Mouse (Mus musculus) neural tube, embryonic 11.5 days (tissue): ENCODE results near the gene Rbfox2. TPM values are rescaled to one million over a fixed set of nuclear protein-coding genes. Genes with fewer than 3 reads are reported as not detected.
"Not testable (repeated sequence)": the region's sequence is repeated elsewhere in the genome, so short reads cannot be mapped to it uniquely, and the experiment has no call there.

Experiments used
- ATAC-seq: fragments of 200-750 bp; cut with Nextera tagmentation; 2 replicates; pipeline ENCODE4 v1.8.0; 2017; ENCODE audit warnings: moderate number of reproducible peaks, mild to moderate bottlenecking, moderate TSS enrichment, moderate library complexity; ENCODE audit not compliant: insufficient read depth, low FRiP score, low TSS enrichment
- DNase-seq: peaks from one replicate; pipeline ENCODE4 v3.0.0-alpha.2; 2015; ENCODE audit warnings: low spot score
- H3K27ac ChIP-seq: fragments of 300-500 bp; sonication (generic); 2 replicates; pipeline ENCODE4 v1.5.1; 2014; ENCODE audit warnings: low read depth, mild to moderate bottlenecking, low read length
- H3K27me3 ChIP-seq: fragments of 300-500 bp; sonication (generic); 2 replicates; pipeline ENCODE4 v1.6.1; 2014; ENCODE audit warnings: mild to moderate bottlenecking, low read length, mixed read lengths; ENCODE audit not compliant: control insufficient read depth, insufficient read depth
- H3K36me3 ChIP-seq: fragments of 300-500 bp; sonication (generic); 2 replicates; pipeline ENCODE4 v1.6.1; 2014; ENCODE audit warnings: mild to moderate bottlenecking, low read length, moderate library complexity, mixed read lengths; ENCODE audit not compliant: control insufficient read depth, insufficient read depth
- H3K4me1 ChIP-seq: fragments of 300-500 bp; sonication (generic); 2 replicates; pipeline ENCODE4 v1.6.1; 2014; ENCODE audit warnings: low read length, mixed read lengths; ENCODE audit not compliant: control insufficient read depth, insufficient read depth
- H3K4me2 ChIP-seq: fragments of 300-500 bp; sonication (generic); 2 replicates; pipeline ENCODE4 v1.6.1; 2014; ENCODE audit warnings: low read depth, mild to moderate bottlenecking, moderate library complexity
- H3K4me3 ChIP-seq: fragments of 300-500 bp; sonication (generic); 2 replicates; pipeline ENCODE4 v1.5.1; 2014; ENCODE audit warnings: low read depth, low read length
- H3K9ac ChIP-seq: fragments of 300-500 bp; sonication (generic); 2 replicates; pipeline ENCODE4 v1.6.1; 2014; ENCODE audit warnings: mild to moderate bottlenecking, low read length
- H3K9me3 ChIP-seq: fragments of 300-500 bp; sonication (generic); 2 replicates; pipeline ENCODE4 v1.6.1; 2016; ENCODE audit warnings: low read length; ENCODE audit not compliant: control insufficient read depth
- WGBS: fragments of 180-500 bp; shearing (Covaris S2); extraction: QIAGEN DNeasy Blood & Tissue Kit; methylation state at CpG from one replicate; pipeline ENCODE4 v1.1.7; 2014; 5-methylcytosine and 5-hydroxymethylcytosine counted together
- polyA plus RNA-seq: library from polyadenylated mRNA; unstranded; fragments of >200 nt; fragmentation: Nextera tagmentation; extraction: Ambion mirVana; gene quantifications from 2 replicates; pipeline ENCODE4 v1.2.1, GENCODE M21; 2014

Rbfox2 gene
- polyA plus RNA-seq, 1 experiment from 2014 or later, result 123 TPM

GRCm38 (mm10) chr15:77072556-77073163 lies 234.1 kb downstream of the Rbfox2 start:
- DNase-seq (no peak), ATAC-seq (no peak)
- no peak overlapping the region for H3K4me3 ChIP-seq
- no peak overlapping the region for H3K4me2 ChIP-seq
- no peak overlapping the region for H3K27ac ChIP-seq
- H3K36me3 ChIP-seq, result peaks cover 7% of the 10 kb centered on the region
- H3K9ac ChIP-seq, result no peak overlapping the region
- no peaks in the 10 kb centered on the region for H3K9me3 ChIP-seq
- no peaks in the 10 kb centered on the region for H3K27me3 ChIP-seq
- WGBS, result 70% methylated on average over 4 of the region's 4 CpGs
- H3K4me1 ChIP-seq, result no peaks in the 10 kb centered on the region

GRCm38 (mm10) chr15:77071501-77071900 lies 235.3 kb downstream of the Rbfox2 start:
- no peak overlapping the region for H3K27ac ChIP-seq
- DNase-seq (peak; percentile 64), ATAC-seq (no peak)
- H3K4me1 ChIP-seq, result no peaks in the 10 kb centered on the region
- H3K9ac ChIP-seq, result no peak overlapping the region
- H3K36me3 ChIP-seq, result peaks cover 3% of the 10 kb centered on the region; the same call in 1 of the 2 replicates
- 18% methylated on average over 10 of the region's 10 CpGs for WGBS
- H3K27me3 ChIP-seq, result no peaks in the 10 kb centered on the region
- no peak overlapping the region for H3K4me3 ChIP-seq
- H3K4me2 ChIP-seq, result no peak overlapping the region
- no peaks in the 10 kb centered on the region for H3K9me3 ChIP-seq

DNA sequence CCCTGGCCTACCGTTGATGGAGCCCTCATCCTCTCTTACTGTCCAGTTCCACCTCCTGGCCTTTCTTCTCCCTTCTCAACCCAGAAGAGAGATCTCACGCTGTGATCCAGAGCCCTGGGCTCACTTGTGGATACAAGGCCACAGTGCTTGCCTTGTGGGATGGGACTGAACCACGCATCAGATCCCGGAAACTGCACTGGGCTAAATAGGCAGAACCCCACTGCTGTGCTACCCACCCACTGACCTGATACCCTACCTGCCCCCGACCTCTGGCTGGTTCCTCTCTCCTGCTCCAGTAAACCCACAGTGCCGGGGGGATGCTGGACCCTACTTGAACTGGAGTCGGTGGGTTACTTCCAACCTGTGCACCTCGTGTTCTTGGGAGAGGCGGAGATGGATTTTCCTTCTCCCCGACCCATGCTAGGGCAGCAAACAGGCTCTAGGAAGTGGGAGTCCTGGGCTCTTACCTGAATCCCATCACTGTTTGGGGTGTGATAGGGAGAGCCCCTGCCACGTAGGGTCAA lies 236.0 kb downstream of the Rbfox2 start:
- Histone ChIP-seq H3K4me2 (no peak overlapping the region), H3K4me3 (no peak overlapping the region), H3K27ac (no peak overlapping the region), H3K4me1 (no peaks in the 10 kb centered on the region), H3K36me3 (peaks cover 3% of the 10 kb centered on the region; the same call in 1 of the 2 replicates), H3K27me3 (no peaks in the 10 kb centered on the region), H3K9ac (no peak overlapping the region), H3K9me3 (no peaks in the 10 kb centered on the region)
- no peak for ATAC-seq
- 87% methylated on average over 11 of the region's 11 CpGs for WGBS
- no peak for DNase-seq

DNA sequence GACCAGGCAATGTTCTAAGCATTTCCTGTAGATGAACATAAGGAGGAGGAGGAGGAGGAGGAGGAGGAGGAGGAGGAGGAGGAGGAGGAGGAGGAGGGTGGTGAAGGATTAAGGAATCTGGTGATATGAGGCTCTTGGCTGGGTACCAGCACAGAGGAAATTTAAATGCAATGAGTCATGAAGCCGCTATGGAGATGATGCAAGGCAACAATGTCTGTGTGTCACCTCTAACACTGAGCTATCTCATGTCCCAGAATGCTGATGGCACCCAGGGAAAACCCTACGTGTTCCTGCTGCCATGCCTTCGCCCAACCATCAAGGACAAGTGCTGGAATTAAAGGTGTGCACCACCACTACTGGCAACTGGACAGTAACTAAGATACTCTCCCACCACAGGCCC lies 237.8 kb downstream of the Rbfox2 start:
- Histone ChIP-seq H3K4me1 (no peaks in the 10 kb centered on the region), H3K9ac (no peak overlapping the region), H3K9me3 (no peaks in the 10 kb centered on the region), H3K4me3 (no peak overlapping the region), H3K27me3 (no peaks in the 10 kb centered on the region), H3K36me3 (no peaks in the 10 kb centered on the region), H3K27ac (no peak overlapping the region), H3K4me2 (no peak overlapping the region)
- no peak for ATAC-seq
- WGBS, result 90% methylated on average over 3 of the region's 3 CpGs
- DNase-seq, result no peak

DNA sequence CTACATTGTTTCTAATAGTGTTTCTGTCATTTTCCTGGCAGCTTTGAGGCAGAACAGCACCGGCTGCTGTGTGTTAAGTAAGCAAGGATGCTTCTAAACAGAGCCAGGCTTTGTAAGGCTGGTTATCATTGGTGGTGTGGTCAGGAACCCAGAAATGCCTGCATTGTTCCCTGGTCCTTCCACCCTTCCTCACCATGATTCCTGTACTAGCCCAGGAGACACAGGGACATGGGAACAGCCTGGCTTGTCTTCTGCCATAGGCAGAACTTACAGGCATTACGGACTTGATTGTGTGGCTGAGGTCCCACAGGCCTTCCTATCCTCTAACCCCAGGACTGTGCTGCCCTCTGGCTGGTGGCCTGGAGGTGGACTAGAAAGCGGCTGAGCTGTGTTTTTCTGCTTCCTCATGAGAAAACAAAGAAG lies 238.4 kb downstream of the Rbfox2 start:
- no peak overlapping the region for H3K27ac ChIP-seq
- DNase-seq, result no peak
- H3K9me3 ChIP-seq, result no peaks in the 10 kb centered on the region
- WGBS, result 74% methylated on average over 3 of the region's 3 CpGs
- no peaks in the 10 kb centered on the region for H3K36me3 ChIP-seq
- H3K4me1 ChIP-seq, result no peaks in the 10 kb centered on the region
- no peaks in the 10 kb centered on the region for H3K27me3 ChIP-seq
- no peak overlapping the region for H3K4me3 ChIP-seq
- H3K9ac ChIP-seq, result peak overlapping the region; percentile 15; the same call in 1 of the 2 replicates
- no peak overlapping the region for H3K4me2 ChIP-seq
- no peak for ATAC-seq

- DNase-seq (no peak), ATAC-seq (no peak)
- no peak overlapping the region for H3K4me3 ChIP-seq
- H3K9me3 ChIP-seq, result no peaks in the 10 kb centered on the region
- H3K36me3 ChIP-seq, result no peaks in the 10 kb centered on the region
- no peaks in the 10 kb centered on the region for H3K4me1 ChIP-seq
- no peak overlapping the region for H3K4me2 ChIP-seq
- H3K27ac ChIP-seq, result no peak overlapping the region
- WGBS, result 86% methylated on average over 6 of the region's 6 CpGs
- H3K9ac ChIP-seq, result no peak overlapping the region
- H3K27me3 ChIP-seq, result no peaks in the 10 kb centered on the region
Measured at GRCm38 (mm10) chr15:77066233-77066632, 240.6 kb downstream of the Rbfox2 start.

GRCm38 (mm10) chr15:77065259-77065852 lies 241.4 kb downstream of the Rbfox2 start:
- H3K36me3 ChIP-seq, result no peaks in the 10 kb centered on the region
- DNase-seq, result no peak
- no peak overlapping the region for H3K4me3 ChIP-seq
- no peaks in the 10 kb centered on the region for H3K9me3 ChIP-seq
- no peak overlapping the region for H3K27ac ChIP-seq
- no peak for ATAC-seq
- 86% methylated on average over 6 of the region's 6 CpGs for WGBS
- no peak overlapping the region for H3K9ac ChIP-seq
- no peaks in the 10 kb centered on the region for H3K4me1 ChIP-seq
- H3K4me2 ChIP-seq, result no peak overlapping the region
- H3K27me3 ChIP-seq, result no peaks in the 10 kb centered on the region

GRCm38 (mm10) chr15:77062746-77063145 lies 244.1 kb downstream of the Rbfox2 start:
- H3K27me3 ChIP-seq, result no peaks in the 10 kb centered on the region
- no peak overlapping the region for H3K4me2 ChIP-seq
- no peaks in the 10 kb centered on the region for H3K4me1 ChIP-seq
- ATAC-seq (no peak), DNase-seq (no peak)
- no peak overlapping the region for H3K27ac ChIP-seq
- no peaks in the 10 kb centered on the region for H3K36me3 ChIP-seq
- no peak overlapping the region for H3K9ac ChIP-seq
- no peak overlapping the region for H3K4me3 ChIP-seq
- H3K9me3 ChIP-seq, result no peaks in the 10 kb centered on the region

DNA sequence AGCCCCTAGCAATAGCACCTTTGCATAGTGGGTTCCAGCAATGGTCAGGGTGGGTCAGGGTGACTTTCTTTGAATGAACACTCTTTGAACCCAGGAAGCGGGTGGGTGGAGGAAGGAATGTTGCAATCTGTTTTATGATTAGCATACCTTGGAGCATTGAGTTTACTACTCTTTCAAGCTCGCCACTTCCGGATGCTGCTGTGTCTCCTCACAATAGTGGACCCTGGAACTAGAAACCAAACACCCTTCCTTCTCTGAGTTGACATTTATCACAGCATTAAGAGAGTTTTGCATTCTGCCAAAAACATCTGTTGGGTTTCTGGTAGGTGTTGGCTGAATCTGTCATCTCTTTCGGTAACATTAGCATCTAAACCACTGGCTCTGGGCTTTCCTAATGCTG lies 247.4 kb downstream of the Rbfox2 start:
- not testable (repeated sequence) for DNase-seq, H3K4me2 ChIP-seq, H3K4me3 ChIP-seq, H3K9ac ChIP-seq, H3K9me3 ChIP-seq, ATAC-seq, H3K36me3 ChIP-seq, H3K4me1 ChIP-seq, H3K27ac ChIP-seq, H3K27me3 ChIP-seq
- WGBS, result 93% methylated on average over 4 of the region's 4 CpGs
